Mouse (Mus musculus) embryonic fibroblast, embryonic 13.5 days (primary cell): ENCODE data around the gene Zscan2. TPM values are rescaled to one million over a fixed set of nuclear protein-coding genes. Genes with fewer than 3 reads are reported as not detected.

ENCODE experiments used
- H3K27ac ChIP-seq: 2 replicates; pipeline ENCODE4 v1.5.1; 2012; ENCODE audit warnings: low read length, control low read depth, inconsistent platforms; ENCODE audit not compliant: insufficient read depth
- H3K4me1 ChIP-seq: 2 replicates; pipeline ENCODE4 v1.6.1; 2011; ENCODE audit warnings: low read length; ENCODE audit not compliant: control insufficient read depth, insufficient read depth
- H3K4me3 ChIP-seq: 2 replicates; pipeline ENCODE4 v1.5.1; 2011; ENCODE audit warnings: mild to moderate bottlenecking, control low read depth, low read length; ENCODE audit not compliant: insufficient read depth
- CTCF ChIP-seq: IDR thresholded peaks from 2 replicates; pipeline ENCODE4 v1.5.1; 2011; ENCODE audit warnings: mild to moderate bottlenecking, control low read depth, low read length, moderate library complexity, borderline replicate concordance; ENCODE audit not compliant: insufficient read depth
- POLR2A ChIP-seq: IDR thresholded peaks from 2 replicates; pipeline ENCODE4 v1.6.1; 2011; ENCODE audit warnings: low read depth, mild to moderate bottlenecking, control low read depth, low read length, moderate library complexity
- polyA plus RNA-seq: library from polyadenylated mRNA; stranded (reverse); fragments of >200 nt; gene quantifications from 2 replicates; pipeline ENCODE4 v1.2.4, GENCODE M21; 2011; ENCODE audit warnings: low read depth; ENCODE audit not compliant: missing spikeins, insufficient read length

Zscan2 gene
- polyA plus RNA-seq, 1 experiment = 5.1 TPM

DNA sequence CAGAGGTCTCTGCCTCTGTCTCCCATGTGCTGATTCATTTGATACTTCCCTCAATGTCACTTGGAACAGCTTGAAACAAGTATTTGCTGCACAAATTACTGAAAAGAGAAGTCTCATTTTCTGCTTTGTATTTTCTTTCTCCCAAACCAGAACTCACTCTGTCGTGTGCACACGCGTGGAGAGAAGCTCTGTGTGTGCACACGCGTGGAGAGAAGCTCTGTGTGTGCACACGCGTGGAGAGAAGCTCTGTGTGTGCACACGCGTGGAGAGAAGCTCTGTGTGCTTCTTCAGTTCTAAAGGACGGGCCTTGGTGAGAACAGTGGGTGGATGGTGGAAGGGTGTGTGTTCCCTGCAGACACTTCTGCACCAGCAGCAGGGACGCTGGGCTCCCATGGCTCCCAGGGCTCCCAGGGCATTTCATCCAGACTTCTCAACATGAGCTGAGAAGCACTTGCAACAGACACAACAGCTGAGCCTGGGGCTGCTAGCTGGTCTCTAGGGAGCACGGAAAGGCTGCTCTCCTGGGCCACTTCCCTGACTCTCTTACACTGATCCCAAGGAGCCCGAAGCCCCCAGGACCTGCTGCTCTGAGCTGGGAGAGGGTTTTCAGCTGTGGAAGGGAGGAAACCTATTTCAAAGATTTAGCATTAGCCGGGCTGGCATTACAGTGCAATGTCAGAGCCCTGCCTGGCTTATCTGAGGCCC, 34.2 kb downstream of the Zscan2 start:
- Histone ChIP-seq H3K4me1 (no peaks in the 10 kb centered on the region), H3K27ac (no peak overlapping the region), H3K4me3 (no peak overlapping the region)
- TF ChIP-seq CTCF (no peak), POLR2A (no peak)

DNA sequence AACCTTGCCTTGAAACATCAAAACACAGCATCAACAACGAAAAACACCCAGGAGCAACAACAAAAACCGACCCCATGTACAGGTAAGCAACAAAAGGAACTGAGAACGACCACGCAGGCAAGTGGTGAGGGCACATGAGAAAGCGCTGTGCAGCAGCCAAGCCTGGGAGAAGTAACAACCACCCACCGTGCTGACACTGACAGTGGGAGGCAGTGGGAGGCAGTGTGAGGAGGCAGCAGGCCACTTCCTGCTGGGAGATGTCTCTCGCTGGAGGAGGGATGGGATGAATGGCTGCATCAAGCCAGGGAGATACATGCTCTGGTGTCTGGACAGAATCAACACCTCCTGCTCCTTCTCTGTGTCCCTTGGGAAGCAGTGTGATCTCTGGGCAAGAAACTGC, 36.4 kb downstream of the Zscan2 start:
- Histone ChIP-seq H3K4me3 (no peak overlapping the region), H3K4me1 (peaks cover 4% of the 10 kb centered on the region; the same call in 1 of the 2 replicates), H3K27ac (no peak overlapping the region)
- no peak for TF ChIP-seq CTCF
- TF ChIP-seq POLR2A = no peak

- H3K27ac ChIP-seq = no peak overlapping the region
- TF ChIP-seq CTCF (no peak), POLR2A (no peak)
- peaks cover 4% of the 10 kb centered on the region; the same call in 1 of the 2 replicates for H3K4me1 ChIP-seq
- H3K4me3 ChIP-seq = no peak overlapping the region
Measured at GRCm38 (mm10) chr7:80897721-80898120, 37.0 kb downstream of the Zscan2 start.

DNA sequence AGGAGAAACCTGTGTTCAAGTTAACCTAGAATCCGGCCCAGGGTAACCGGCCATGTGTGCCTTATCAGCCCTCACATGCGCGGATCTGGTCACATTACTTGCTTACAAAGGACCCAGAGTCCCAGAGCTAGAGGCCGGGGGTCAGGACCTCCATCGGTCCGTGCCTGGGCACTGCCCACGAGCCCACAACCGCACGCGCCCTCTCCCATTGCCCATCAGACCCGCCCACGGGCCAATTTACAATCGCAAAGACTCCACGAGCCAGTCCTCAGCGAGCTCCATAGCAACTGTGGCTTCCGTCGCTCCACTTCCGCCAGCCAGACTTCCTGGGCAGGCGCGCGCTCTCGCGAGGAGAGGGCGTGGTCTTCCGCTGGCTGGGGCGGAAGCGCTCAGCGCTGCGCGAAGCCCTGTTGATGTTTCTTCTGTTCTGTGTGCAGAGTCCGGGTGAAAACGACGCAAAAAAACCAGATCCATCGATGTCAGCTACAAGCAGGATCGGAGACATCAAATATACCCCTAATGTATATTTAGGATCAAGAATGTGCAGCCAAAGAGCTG, 40.3 kb downstream of the Zscan2 start, which contains the start of gene Wdr73:
Wdr73 (minus strand) TSS at position 326 of the 558 bp plus-strand sequence.
- TF ChIP-seq POLR2A = peak; percentile 95
- TF ChIP-seq CTCF = no peak
- Histone ChIP-seq H3K4me1 (peaks cover 4% of the 10 kb centered on the region; the same call in 1 of the 2 replicates), H3K27ac (peak within 1 kb of the TSS; percentile 74), H3K4me3 (peak within 1 kb of the TSS; percentile 85)

DNA sequence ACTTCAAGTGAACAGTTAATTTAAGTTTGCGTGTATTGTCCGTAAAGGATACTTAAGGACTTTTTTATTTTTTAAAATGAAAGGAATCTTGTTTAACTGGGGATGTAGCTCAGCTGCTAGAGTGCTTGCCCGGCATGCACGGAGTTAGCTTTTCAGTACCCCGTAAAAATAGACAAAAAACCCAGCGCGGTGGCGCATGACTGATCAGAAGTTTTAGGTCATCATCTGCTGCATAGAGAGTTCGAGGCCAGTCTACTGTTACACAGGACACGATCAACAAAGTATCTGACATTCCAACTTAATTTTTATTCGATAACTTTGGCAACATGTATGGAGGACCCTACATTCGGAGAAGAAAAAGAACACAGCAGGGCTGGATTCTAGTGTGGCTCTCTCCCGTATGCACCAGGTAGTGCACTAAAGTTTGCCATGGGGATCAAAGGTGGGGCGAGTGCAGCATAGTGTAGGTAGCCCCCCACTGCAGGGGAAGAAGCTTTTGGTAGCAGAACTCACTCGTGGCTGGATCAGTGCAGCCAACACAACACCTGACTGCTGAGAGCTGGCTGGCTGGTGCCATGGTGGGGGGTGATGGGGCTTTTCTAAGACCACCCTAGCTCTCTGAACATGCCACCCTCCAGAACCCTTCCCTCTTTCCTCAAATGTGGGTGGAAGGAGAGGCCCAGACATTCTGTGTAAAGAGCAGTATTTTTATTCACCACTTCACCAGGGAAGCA, 41.0 kb downstream of the Zscan2 start:
- Histone ChIP-seq H3K4me1 (peaks cover 4% of the 10 kb centered on the region; the same call in 1 of the 2 replicates), H3K27ac (peak overlapping the region; percentile 74), H3K4me3 (peak overlapping the region; percentile 59)
- no peak for TF ChIP-seq POLR2A
- TF ChIP-seq CTCF = no peak

DNA sequence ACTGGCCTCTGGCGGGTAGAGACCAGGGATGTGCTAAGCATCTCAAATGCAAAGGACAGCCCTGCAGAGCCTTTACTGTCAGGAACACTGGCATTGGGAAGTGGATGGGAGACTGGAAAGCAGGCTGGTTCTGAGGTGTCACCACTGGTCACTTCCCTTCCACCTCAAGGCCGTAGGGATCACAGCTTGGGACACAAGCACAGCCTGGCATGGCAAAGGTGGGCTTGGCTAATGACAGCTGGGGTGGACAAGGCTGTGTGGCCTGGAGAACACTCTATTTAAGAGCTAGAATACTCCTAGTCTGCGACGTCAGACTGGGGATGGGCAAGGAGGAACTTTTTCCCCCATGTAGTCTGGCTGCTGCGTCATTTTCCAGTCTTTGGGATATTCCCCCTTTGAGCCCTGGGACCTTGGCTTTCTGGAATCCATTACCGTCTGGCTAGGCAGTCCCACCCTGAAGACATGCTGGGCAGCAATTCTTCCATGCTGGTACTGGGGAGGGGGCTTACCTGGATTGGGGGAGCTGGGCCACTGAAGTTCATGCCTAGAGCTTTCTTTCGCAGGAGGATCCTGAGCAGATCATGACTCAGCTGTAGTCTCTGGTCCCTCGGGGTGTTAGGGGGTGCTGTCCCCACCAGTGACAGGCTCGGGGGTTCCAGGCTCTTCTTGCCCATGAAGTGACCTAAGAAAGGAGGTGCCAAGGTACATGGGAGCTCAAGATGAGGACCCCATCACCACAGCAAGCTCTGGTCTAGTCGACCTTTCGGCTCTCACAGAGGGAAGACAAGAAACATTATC, 43.1 kb downstream of the Zscan2 start:
- no peak for TF ChIP-seq POLR2A
- no peak for TF ChIP-seq CTCF
- Histone ChIP-seq H3K4me3 (no peak overlapping the region), H3K4me1 (peaks cover 4% of the 10 kb centered on the region; the same call in 1 of the 2 replicates), H3K27ac (no peak overlapping the region)

DNA sequence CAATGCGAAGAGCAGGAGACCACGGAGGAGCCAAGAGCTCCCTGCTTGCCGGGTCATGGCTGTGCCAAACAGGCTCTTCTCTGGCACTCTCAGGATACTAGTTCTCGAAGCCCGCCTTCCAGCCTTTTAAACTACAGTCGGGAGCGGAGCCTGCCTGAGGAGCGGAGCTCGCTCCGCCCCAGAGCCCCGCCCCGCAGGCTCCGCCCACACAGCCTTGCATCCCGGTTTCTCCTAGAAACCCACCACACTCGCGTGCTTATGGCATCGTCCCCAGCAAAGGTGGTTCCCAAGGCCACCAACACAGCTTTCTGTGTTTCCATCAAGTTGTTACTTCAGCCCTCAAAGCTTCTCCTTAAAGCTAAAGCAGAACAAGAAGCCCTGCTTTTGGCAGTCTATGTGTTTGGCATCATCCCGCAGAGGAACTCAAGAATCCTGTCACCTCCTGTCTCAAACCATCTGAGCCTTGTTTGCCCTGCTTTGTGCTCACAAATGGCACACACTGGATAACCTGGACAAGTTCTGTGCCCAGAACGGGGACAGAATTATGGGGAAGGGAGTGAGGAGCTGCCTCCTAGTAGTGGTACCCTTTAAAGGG, 44.3 kb downstream of the Zscan2 start, which contains the start of gene Nmb:
Nmb (minus strand) TSS at position 156 of the 595 bp plus-strand sequence.
- TF ChIP-seq POLR2A = peak; percentile 37; the same call in 1 of the 2 replicates
- no peak for TF ChIP-seq CTCF
- Histone ChIP-seq H3K4me1 (peaks cover 4% of the 10 kb centered on the region; the same call in 1 of the 2 replicates), H3K27ac (no peak within 1 kb of the TSS)

DNA sequence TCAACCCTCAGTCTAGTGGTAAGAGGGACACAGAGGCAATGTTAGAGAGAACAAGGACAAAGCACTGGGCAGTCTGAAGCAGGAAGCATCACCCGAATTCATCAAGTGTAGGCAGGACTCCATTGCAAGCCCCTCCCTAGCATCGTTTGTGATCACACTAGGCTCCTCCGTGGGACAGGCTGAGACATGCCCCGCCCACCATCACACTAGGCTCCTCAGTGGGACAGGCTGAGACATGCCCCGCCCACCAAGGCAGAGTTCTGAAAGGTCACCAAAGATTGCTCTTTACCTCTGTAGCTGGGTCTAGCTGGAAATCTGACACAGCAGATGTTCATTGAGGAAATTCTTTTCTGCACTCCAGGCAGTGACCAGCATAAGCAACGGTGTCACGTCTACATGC, 50.3 kb downstream of the Zscan2 start:
- H3K4me3 ChIP-seq = no peak overlapping the region
- H3K27ac ChIP-seq = no peak overlapping the region
- no peaks in the 10 kb centered on the region for H3K4me1 ChIP-seq
- no peak for TF ChIP-seq CTCF
- TF ChIP-seq POLR2A = no peak

More for the DNA sequence above, 44.3 kb downstream of the Zscan2 start, which contains the start of gene Nmb:
- H3K4me3 ChIP-seq = peak within 1 kb of the TSS; percentile 32

GRCm38 (mm10) chr7:80912496-80912895, 51.8 kb downstream of the Zscan2 start:
- TF ChIP-seq CTCF (no peak), POLR2A (no peak)
- Histone ChIP-seq H3K4me1 (no peaks in the 10 kb centered on the region), H3K27ac (no peak overlapping the region), H3K4me3 (no peak overlapping the region)
